In the genomic region with DNA sequence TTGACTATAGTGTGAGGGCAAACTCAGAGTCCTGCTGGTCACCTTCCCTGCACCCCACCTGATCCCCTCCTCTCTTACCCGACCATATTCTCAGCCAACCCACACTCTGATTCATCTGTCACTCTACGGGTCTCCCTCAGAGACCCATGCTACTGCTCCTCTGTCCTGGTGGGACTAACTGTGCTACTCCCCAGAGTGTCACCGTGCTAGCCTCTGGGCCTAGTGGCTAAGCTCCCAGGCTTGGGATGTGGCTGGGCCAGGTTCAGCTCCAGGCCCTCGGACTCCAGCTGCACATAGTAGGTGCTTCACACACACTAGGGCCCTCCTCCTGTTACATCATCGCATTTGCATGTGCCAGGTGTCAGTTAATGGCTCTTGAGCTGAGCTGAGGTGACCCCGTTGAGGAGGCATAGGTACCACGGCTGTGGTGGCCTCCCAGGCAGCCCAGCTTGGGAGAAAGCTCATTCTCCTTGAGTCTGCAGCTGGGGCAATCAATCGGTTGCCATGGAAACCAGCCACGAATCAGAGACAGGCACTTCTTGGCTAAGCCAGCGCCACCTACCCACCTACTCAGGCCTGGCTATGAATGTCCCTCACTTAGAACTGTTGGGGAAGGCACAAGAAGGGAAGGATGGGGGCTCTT, we compare ENCODE assay signal across 8 mouse cellular contexts. TPM values are rescaled to one million over a fixed set of nuclear protein-coding genes. Genes with fewer than 3 reads are reported as not detected.
DNase-seq lines count a peak whose midpoint lies in the region; ATAC-seq and TF ChIP-seq lines count a peak whose summit lies in the region.

No protein-coding gene starts in this region.

- WGBS in lung, embryonic 14.5 days, result 32% methylated on average over 10 of the region's 10 CpGs
- WGBS in forebrain, embryonic 11.5 days, result 27% methylated on average over 10 of the region's 10 CpGs
- WGBS in neural tube, embryonic 13.5 days, result 26% methylated on average over 10 of the region's 10 CpGs

- H3K36me3 ChIP-seq in lung, embryonic 14.5 days (ENCODE audit: insufficient read depth), result no peaks in the 10 kb centered on the region
- no peaks in the 10 kb centered on the region for H3K36me3 ChIP-seq in forebrain, embryonic 11.5 days (ENCODE audit: control insufficient read depth, insufficient read depth, low read length)
- no peaks in the 10 kb centered on the region for H3K36me3 ChIP-seq in neural tube, embryonic 13.5 days

- TF ChIP-seq CTCF in lung, embryonic 14.5 days (IDR thresholded peaks at IDR 0.05; ENCODE audit: low read depth), result 0 out of 2 replicates have a peak, but pooled peaks have one; percentile 1

- no peak overlapping the region for H3K27ac ChIP-seq in lung, embryonic 14.5 days (ENCODE audit: low read depth)
- H3K27ac ChIP-seq in forebrain, embryonic 11.5 days (ENCODE audit: low read depth, low read length), result 0 out of 2 replicates have a peak overlapping the region, but pooled peaks have one; percentile 34
- H3K27ac ChIP-seq in neural tube, embryonic 13.5 days (replicated peaks), result peak overlapping the region; percentile 69

- no peaks in the 10 kb centered on the region for H3K4me1 ChIP-seq in lung, embryonic 14.5 days (ENCODE audit: insufficient read depth)
- peaks cover 19% of the 10 kb centered on the region for H3K4me1 ChIP-seq in forebrain, embryonic 11.5 days (replicated peaks; ENCODE audit: control insufficient read depth, insufficient read depth, low read length)
- peaks cover 81% of the 10 kb centered on the region for H3K4me1 ChIP-seq in neural tube, embryonic 13.5 days (replicated peaks)

- H3K4me2 ChIP-seq in lung, embryonic 14.5 days, result no peak overlapping the region
- no peak overlapping the region for H3K4me2 ChIP-seq in forebrain, embryonic 11.5 days (ENCODE audit: low read depth, low read length, severe bottlenecking)
- no peak overlapping the region for H3K4me2 ChIP-seq in neural tube, embryonic 13.5 days

- peak; percentile 77 for DNase-seq in lung, embryonic 14.5 days
- DNase-seq in lung, postnatal 4 days, result no peak
- peak; percentile 84 for DNase-seq in forebrain, embryonic 11.5 days (ENCODE audit: low spot score)
- peak; percentile 77 for DNase-seq in left cerebral cortex, adult 11 months (ENCODE audit: low spot score)
- no peak for DNase-seq in cerebellum, adult 9-11 months
- DNase-seq in cerebellum, adult 18-20 months, result no peak
- no peak for DNase-seq in ovary, postnatal 36 days (ENCODE audit: low spot score)

- ATAC-seq in lung, embryonic 14.5 days (ENCODE audit: insufficient read depth), result no peak
- peak; percentile 73 for ATAC-seq in forebrain, embryonic 11.5 days (replicated peaks; ENCODE audit: low FRiP score)
- peak; percentile 34 for ATAC-seq in neural tube, embryonic 13.5 days (ENCODE audit: low read depth)

- no peaks in the 10 kb centered on the region for H3K27me3 ChIP-seq in lung, embryonic 14.5 days (ENCODE audit: insufficient read depth, low read length)
- no peaks in the 10 kb centered on the region for H3K27me3 ChIP-seq in forebrain, embryonic 11.5 days (ENCODE audit: control insufficient read depth, insufficient read depth, low read length)
- H3K27me3 ChIP-seq in neural tube, embryonic 13.5 days, result no peaks in the 10 kb centered on the region

- H3K9ac ChIP-seq in lung, embryonic 14.5 days, result no peak overlapping the region
- no peak overlapping the region for H3K9ac ChIP-seq in forebrain, embryonic 11.5 days (ENCODE audit: low read length)
- no peak overlapping the region for H3K9ac ChIP-seq in neural tube, embryonic 13.5 days

- H3K4me3 ChIP-seq in lung, embryonic 14.5 days (ENCODE audit: low read depth, low read length), result no peak overlapping the region
- no peak overlapping the region for H3K4me3 ChIP-seq in forebrain, embryonic 11.5 days (ENCODE audit: low read depth, low read length)
- no peak overlapping the region for H3K4me3 ChIP-seq in neural tube, embryonic 13.5 days

- no peaks in the 10 kb centered on the region for H3K9me3 ChIP-seq in lung, embryonic 14.5 days (ENCODE audit: low read depth, low read length)
- no peaks in the 10 kb centered on the region for H3K9me3 ChIP-seq in forebrain, embryonic 11.5 days (ENCODE audit: control insufficient read depth, low read length)
- no peaks in the 10 kb centered on the region for H3K9me3 ChIP-seq in neural tube, embryonic 13.5 days

RNA-seq across cellular contexts. Expression of gene Cyth4, which starts 37.4 kb away (rescaled TPM):
- polyA plus RNA-seq in lung, embryonic 14.5 days (2014; fragmentation: Nextera tagmentation; extraction: Ambion mirVana), result 4.2 and 4.9 TPM in 2 replicates
- 1.9 and 2.0 TPM in 2 replicates for polyA plus RNA-seq in forebrain, embryonic 11.5 days (2014; fragmentation: Nextera tagmentation; extraction: Ambion mirVana)
- polyA plus RNA-seq in neural tube, embryonic 13.5 days (2015; fragmentation: Nextera tagmentation; extraction: Ambion mirVana), result 7.3 and 7.7 TPM in 2 replicates

Comparison
In these comparisons a context has a peak if more than half of its experiments do, and no peak if none do; other contexts are left out.
1. DNase-seq: peak in lung, embryonic 14.5 days (single experiment), forebrain, embryonic 11.5 days (single experiment) and left cerebral cortex, adult 11 months (single experiment); none in lung, postnatal 4 days (0 of 2), cerebellum, adult 9-11 months (single experiment), cerebellum, adult 18-20 months (0 of 2) and ovary, postnatal 36 days (single experiment).